Mouse (Mus musculus): Measurements from ENCODE around the gene Parp3. TPM values are rescaled to one million over a fixed set of nuclear protein-coding genes. Genes with fewer than 3 reads are reported as not detected.
A peak's percentile ranks its signal among the peaks of the same experiment; 100 is the strongest.

The Parp3 gene
- polyA plus RNA-seq, 1 experiment from 2014 or later = 2.7 TPM

- Histone ChIP-seq H3K4me3 (ENCODE audit: low read length) (no peak overlapping the region), H3K36me3 (ENCODE audit: control insufficient read depth, insufficient read depth, low read length) (no peaks in the 10 kb centered on the region), H3K4me2 (replicated peaks; ENCODE audit: low read depth, low read length) (peak overlapping the region; percentile 24; the same call in 1 of the 2 replicates), H3K9me3 (ENCODE audit: control insufficient read depth, low read length) (no peaks in the 10 kb centered on the region), H3K4me1 (ENCODE audit: control insufficient read depth, insufficient read depth, low read length) (peaks cover 17% of the 10 kb centered on the region), H3K27ac (ENCODE audit: low read depth, low read length) (no peak overlapping the region), H3K9ac (ENCODE audit: low read depth, low read length) (no peak overlapping the region), H3K27me3 (ENCODE audit: control insufficient read depth, insufficient read depth, low read length) (no peaks in the 10 kb centered on the region)
- WGBS = 10% methylated on average over 5 of the region's 5 CpGs
- ATAC-seq (ENCODE audit: low FRiP score, low TSS enrichment) = peak; percentile 24; the same call in 1 of the 2 replicates
Measured at GRCm38 (mm10) chr9:106471892-106472291, 4.9 kb downstream of the Parp3 start.

GRCm38 (mm10) chr9:106470991-106471750 lies 5.6 kb downstream of the Parp3 start:
- Histone ChIP-seq H3K4me2 (replicated peaks; ENCODE audit: low read depth, low read length) (peak overlapping the region; percentile 24; the same call in 1 of the 2 replicates), H3K36me3 (ENCODE audit: control insufficient read depth, insufficient read depth, low read length) (no peaks in the 10 kb centered on the region), H3K9ac (ENCODE audit: low read depth, low read length) (no peak overlapping the region), H3K27me3 (ENCODE audit: control insufficient read depth, insufficient read depth, low read length) (no peaks in the 10 kb centered on the region), H3K9me3 (ENCODE audit: control insufficient read depth, low read length) (no peaks in the 10 kb centered on the region), H3K4me3 (ENCODE audit: low read length) (no peak overlapping the region), H3K4me1 (ENCODE audit: control insufficient read depth, insufficient read depth, low read length) (peaks cover 12% of the 10 kb centered on the region), H3K27ac (ENCODE audit: low read depth, low read length) (no peak overlapping the region)
- 70% methylated on average over 14 of the region's 14 CpGs for WGBS
- no peak for ATAC-seq (ENCODE audit: low FRiP score, low TSS enrichment)

GRCm38 (mm10) chr9:106469776-106470175 lies 7.0 kb downstream of the Parp3 start:
- Histone ChIP-seq H3K9me3 (ENCODE audit: control insufficient read depth, low read length) (no peaks in the 10 kb centered on the region), H3K4me2 (replicated peaks; ENCODE audit: low read depth, low read length) (no peak overlapping the region), H3K27ac (ENCODE audit: low read depth, low read length) (no peak overlapping the region), H3K9ac (ENCODE audit: low read depth, low read length) (peak overlapping the region; percentile 9; the same call in 1 of the 2 replicates), H3K4me1 (ENCODE audit: control insufficient read depth, insufficient read depth, low read length) (peaks cover 13% of the 10 kb centered on the region; the same call in 1 of the 2 replicates), H3K36me3 (ENCODE audit: control insufficient read depth, insufficient read depth, low read length) (no peaks in the 10 kb centered on the region), H3K4me3 (ENCODE audit: low read length) (no peak overlapping the region), H3K27me3 (ENCODE audit: control insufficient read depth, insufficient read depth, low read length) (no peaks in the 10 kb centered on the region)
- WGBS = 70% methylated on average over 9 of the region's 9 CpGs
- ATAC-seq (ENCODE audit: low FRiP score, low TSS enrichment) = no peak

GRCm38 (mm10) chr9:106469317-106469716 lies 7.4 kb downstream of the Parp3 start:
- no peak for ATAC-seq (ENCODE audit: low FRiP score, low TSS enrichment)
- WGBS = 62% methylated on average over 6 of the region's 6 CpGs
- Histone ChIP-seq H3K4me3 (ENCODE audit: low read length) (no peak overlapping the region), H3K4me1 (ENCODE audit: control insufficient read depth, insufficient read depth, low read length) (peaks cover 13% of the 10 kb centered on the region), H3K9ac (ENCODE audit: low read depth, low read length) (0 out of 2 replicates have a peak overlapping the region, but pooled peaks have one; percentile 9), H3K36me3 (ENCODE audit: control insufficient read depth, insufficient read depth, low read length) (no peaks in the 10 kb centered on the region), H3K9me3 (ENCODE audit: control insufficient read depth, low read length) (no peaks in the 10 kb centered on the region), H3K27me3 (ENCODE audit: control insufficient read depth, insufficient read depth, low read length) (no peaks in the 10 kb centered on the region), H3K27ac (ENCODE audit: low read depth, low read length) (no peak overlapping the region), H3K4me2 (replicated peaks; ENCODE audit: low read depth, low read length) (no peak overlapping the region)

GRCm38 (mm10) chr9:106467746-106468145 lies 9.0 kb downstream of the Parp3 start:
- H3K36me3 ChIP-seq (ENCODE audit: control insufficient read depth, insufficient read depth, low read length) = peaks cover 10% of the 10 kb centered on the region
- ATAC-seq (ENCODE audit: low FRiP score, low TSS enrichment) = no peak
- H3K4me1 ChIP-seq (ENCODE audit: control insufficient read depth, insufficient read depth, low read length) = peaks cover 13% of the 10 kb centered on the region
- H3K9ac ChIP-seq (ENCODE audit: low read depth, low read length) = no peak overlapping the region
- no peaks in the 10 kb centered on the region for H3K9me3 ChIP-seq (ENCODE audit: control insufficient read depth, low read length)
- no peak overlapping the region for H3K4me2 ChIP-seq (replicated peaks; ENCODE audit: low read depth, low read length)
- no peak overlapping the region for H3K4me3 ChIP-seq (ENCODE audit: low read length)
- H3K27me3 ChIP-seq (ENCODE audit: control insufficient read depth, insufficient read depth, low read length) = no peaks in the 10 kb centered on the region
- no peak overlapping the region for H3K27ac ChIP-seq (ENCODE audit: low read depth, low read length)
- WGBS = 80% methylated on average over 7 of the region's 7 CpGs

- peaks cover 19% of the 10 kb centered on the region for H3K36me3 ChIP-seq (ENCODE audit: control insufficient read depth, insufficient read depth, low read length)
- no peak overlapping the region for H3K9ac ChIP-seq (ENCODE audit: low read depth, low read length)
- no peaks in the 10 kb centered on the region for H3K9me3 ChIP-seq (ENCODE audit: control insufficient read depth, low read length)
- peaks cover 9% of the 10 kb centered on the region for H3K4me1 ChIP-seq (ENCODE audit: control insufficient read depth, insufficient read depth, low read length)
- no peak overlapping the region for H3K27ac ChIP-seq (ENCODE audit: low read depth, low read length)
- H3K4me2 ChIP-seq (replicated peaks; ENCODE audit: low read depth, low read length) = no peak overlapping the region
- ATAC-seq (ENCODE audit: low FRiP score, low TSS enrichment) = no peak
- WGBS = 90% methylated on average over 6 of the region's 6 CpGs
- H3K4me3 ChIP-seq (ENCODE audit: low read length) = no peak overlapping the region
- no peaks in the 10 kb centered on the region for H3K27me3 ChIP-seq (ENCODE audit: control insufficient read depth, insufficient read depth, low read length)
Measured at GRCm38 (mm10) chr9:106466721-106467120, 10.0 kb downstream of the Parp3 start.

DNA sequence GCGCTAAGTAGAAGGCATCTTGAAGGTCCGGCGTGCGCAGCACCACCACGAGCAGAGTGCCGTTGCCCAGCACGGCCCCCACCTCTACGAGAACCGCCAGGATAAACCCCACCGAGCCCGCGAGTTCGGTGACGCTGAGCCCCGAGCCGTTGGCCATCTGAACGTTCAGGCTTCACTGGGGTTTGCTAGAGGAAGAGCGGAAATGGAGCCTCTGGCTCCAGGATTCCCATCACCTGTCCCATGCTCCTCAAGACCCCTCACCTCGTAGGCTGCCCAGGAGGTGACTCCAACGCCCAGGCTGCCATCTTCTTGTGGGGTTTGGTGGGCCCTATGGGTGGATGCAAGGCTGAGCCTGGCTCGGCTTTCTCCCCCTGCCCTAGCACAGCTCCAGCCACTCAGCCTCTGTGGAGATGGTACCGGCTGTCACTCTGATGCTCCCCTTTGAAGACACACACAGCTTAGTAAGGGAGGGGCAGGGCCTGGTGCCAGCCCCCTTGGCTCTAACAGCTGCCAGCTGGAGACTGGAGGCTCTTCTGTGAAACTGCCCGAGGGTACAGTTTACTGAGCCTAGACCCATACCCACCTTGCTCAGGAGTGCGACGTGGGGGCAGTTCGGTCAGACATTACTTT lies 11.1 kb downstream of the Parp3 start, which contains the start of gene Gpr62:
Gene Gpr62, minus strand, starts transcription at position 368 of the 630 bp plus-strand sequence.
- ATAC-seq (ENCODE audit: low FRiP score, low TSS enrichment) = no peak
- Histone ChIP-seq H3K27ac (ENCODE audit: low read depth, low read length) (peak within 1 kb of the TSS; percentile 67), H3K9me3 (ENCODE audit: control insufficient read depth, low read length) (no peaks in the 10 kb centered on the region), H3K4me1 (ENCODE audit: control insufficient read depth, insufficient read depth, low read length) (peaks cover 11% of the 10 kb centered on the region), H3K36me3 (ENCODE audit: control insufficient read depth, insufficient read depth, low read length) (peaks cover 28% of the 10 kb centered on the region), H3K4me3 (ENCODE audit: low read length) (peak within 1 kb of the TSS; percentile 53), H3K27me3 (ENCODE audit: control insufficient read depth, insufficient read depth, low read length) (no peaks in the 10 kb centered on the region), H3K9ac (ENCODE audit: low read depth, low read length) (peak within 1 kb of the TSS; percentile 75), H3K4me2 (replicated peaks; ENCODE audit: low read depth, low read length) (peak within 1 kb of the TSS; percentile 98)
- 25% methylated on average over 26 of the region's 26 CpGs for WGBS

DNA sequence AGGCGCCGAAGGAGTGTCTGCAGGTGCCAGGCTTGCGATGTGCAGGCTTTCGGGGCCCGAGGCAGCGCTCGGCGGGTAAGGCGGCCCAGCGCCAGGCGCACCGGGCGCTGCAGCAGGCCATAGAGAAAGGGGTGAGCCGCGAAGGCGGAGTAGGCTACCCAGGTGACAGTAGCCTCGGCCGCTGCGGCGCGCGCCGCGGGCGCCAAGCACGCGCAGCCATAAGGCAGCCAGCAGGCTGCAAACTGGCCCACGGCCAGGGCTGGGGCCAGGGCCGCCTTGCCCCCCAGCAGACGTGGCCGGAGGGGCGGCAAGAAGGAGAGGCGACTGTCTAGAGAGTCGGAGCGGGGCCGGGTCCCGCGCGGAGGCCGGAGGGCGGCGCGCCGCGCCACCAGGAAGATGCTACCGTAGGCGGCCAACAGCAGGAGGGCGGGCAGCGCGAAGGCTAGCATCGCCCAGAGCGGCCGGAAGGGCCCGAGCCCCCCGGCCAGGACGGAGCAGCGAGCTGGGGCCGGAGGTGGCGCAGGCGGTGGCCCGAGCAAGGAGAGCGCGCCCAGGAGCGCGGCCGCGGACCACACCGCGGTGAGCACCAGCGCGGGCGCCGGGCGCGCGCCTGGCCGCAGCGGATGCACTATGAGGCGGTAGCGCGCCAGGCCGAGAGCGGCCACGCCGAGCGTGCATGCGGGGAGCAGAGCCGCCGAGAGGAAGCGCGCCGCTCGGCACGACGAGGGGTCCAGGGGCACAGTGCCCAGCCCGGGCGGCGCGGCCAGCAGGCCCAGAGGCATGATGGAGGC lies 11.8 kb downstream of the Parp3 start:
- Histone ChIP-seq H3K4me2 (replicated peaks; ENCODE audit: low read depth, low read length) (peak overlapping the region; percentile 98), H3K9ac (ENCODE audit: low read depth, low read length) (peak overlapping the region; percentile 75), H3K9me3 (ENCODE audit: control insufficient read depth, low read length) (no peaks in the 10 kb centered on the region), H3K27ac (ENCODE audit: low read depth, low read length) (peak overlapping the region; percentile 67), H3K4me1 (ENCODE audit: control insufficient read depth, insufficient read depth, low read length) (peaks cover 18% of the 10 kb centered on the region), H3K36me3 (ENCODE audit: control insufficient read depth, insufficient read depth, low read length) (peaks cover 35% of the 10 kb centered on the region), H3K27me3 (ENCODE audit: control insufficient read depth, insufficient read depth, low read length) (no peaks in the 10 kb centered on the region), H3K4me3 (ENCODE audit: low read length) (peak overlapping the region; percentile 53)
- ATAC-seq (ENCODE audit: low FRiP score, low TSS enrichment) = peak; percentile 81
- WGBS = 2% methylated on average over 67 of the region's 99 CpGs
